Mouse (Mus musculus) gastrocnemius, postnatal 36 days (tissue): ENCODE results near the gene Olfr847. TPM values are rescaled to one million over a fixed set of nuclear protein-coding genes. Genes with fewer than 3 reads are reported as not detected.

ENCODE experiments used
- DNase-seq, 2 experiments: peaks; one replicate each; pipeline ENCODE4 v3.0.0; 2022
- intact Hi-C: fragments of 180-260 bp; cut with DNase I; formaldehyde crosslinking; loops from one replicate; pipeline ENCODE4 v1.15.1; 2025
- long read RNA-seq, 2 experiments: library from polyadenylated mRNA; stranded (forward); transcript quantifications; one replicate each; pipeline ENCODE4 v2.0.0; 2021
- total RNA-seq, 2 experiments: library from RNA; stranded (reverse); gene quantifications; 2 replicates each; pipeline ENCODE4 v1.2.3; 2021

The Olfr847 gene
- total RNA-seq = not detected
- long read RNA-seq, experiment 1 = 0 reads
- long read RNA-seq, experiment 2 = 0 reads

GRCm38 (mm10) chr9:19378569-19378968 is at the start of gene Olfr847:
Gene Olfr847 (minus strand): TSS chr9:19378669.
- no peak for DNase-seq
- intact Hi-C loops = no loop called here

DNA sequence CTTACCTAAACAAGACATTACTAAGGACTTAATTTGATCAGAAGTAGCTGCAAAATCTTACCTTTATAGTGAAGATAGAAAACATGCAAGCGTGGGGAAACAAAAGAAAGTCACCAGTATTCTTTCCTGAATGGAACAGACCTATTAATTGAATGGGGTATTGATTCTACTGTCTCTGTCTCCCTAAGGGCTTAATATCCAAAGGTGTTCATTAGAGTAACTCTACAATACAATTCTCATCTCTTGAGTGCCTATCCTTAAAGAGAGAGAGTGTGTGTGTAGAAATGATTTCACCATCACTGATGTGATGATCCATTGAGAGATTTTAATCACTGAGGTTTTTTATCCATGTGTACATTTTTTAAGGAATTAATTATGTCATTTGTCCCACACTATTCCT is 14.6 kb downstream of the Olfr847 start, which contains the start of gene Olfr846:
Olfr846 (minus strand) TSS at position 101 of the 400 bp plus-strand sequence.
- intact Hi-C loops = no loop called here
- DNase-seq = no peak

- DNase-seq = no peak
- intact Hi-C loops = loop anchor here (10.0 kb wide), 1 partner anchor 1711 kb away; no protein-coding TSS in a partner anchor
These were observed 42.3 kb downstream of the Olfr847 start, which contains the start of gene Olfr845 for GRCm38 (mm10) chr9:19336157-19336556. Gene Olfr845 (plus strand): TSS chr9:19336457.

Other genes with a start within 250 kb of the Olfr847 start
- gene Olfr837, start 242.4 kb downstream of the Olfr847 start, total RNA-seq = not detected
- gene Olfr839-ps1, start 201.4 kb downstream of the Olfr847 start, total RNA-seq = not detected
- not detected for gene Olfr843, start 126.7 kb downstream of the Olfr847 start, total RNA-seq
- gene Olfr844, start 62.3 kb downstream of the Olfr847 start, total RNA-seq = not detected
- gene Olfr845, start 42.2 kb downstream of the Olfr847 start, total RNA-seq = not detected
- not detected for gene Olfr846, start 14.7 kb downstream of the Olfr847 start, total RNA-seq
- gene Olfr849, start 61.6 kb upstream of the Olfr847 start, total RNA-seq = not detected
- not detected for gene Olfr850, start 99.6 kb upstream of the Olfr847 start, total RNA-seq
- gene Olfr851, start 114.6 kb upstream of the Olfr847 start, total RNA-seq = not detected
- gene Olfr853, start 162.4 kb upstream of the Olfr847 start, total RNA-seq = not detected
- not detected for gene Olfr854, start 188.7 kb upstream of the Olfr847 start, total RNA-seq
- not detected for gene Olfr855, start 203.9 kb upstream of the Olfr847 start, total RNA-seq
- 10 to 100 TPM; 11.1 to 13.0 TPM for gene Zfp317, start 243.4 kb upstream of the Olfr847 start, total RNA-seq